Mouse (Mus musculus): ENCODE measurements around the gene Ak1. TPM values are rescaled to one million over a fixed set of nuclear protein-coding genes. Genes with fewer than 3 reads are reported as not detected.
A peak's percentile ranks its signal among the peaks of the same experiment; 100 is the strongest.

The Ak1 gene
- polyA plus RNA-seq, 1 experiment = 154 TPM

DNA sequence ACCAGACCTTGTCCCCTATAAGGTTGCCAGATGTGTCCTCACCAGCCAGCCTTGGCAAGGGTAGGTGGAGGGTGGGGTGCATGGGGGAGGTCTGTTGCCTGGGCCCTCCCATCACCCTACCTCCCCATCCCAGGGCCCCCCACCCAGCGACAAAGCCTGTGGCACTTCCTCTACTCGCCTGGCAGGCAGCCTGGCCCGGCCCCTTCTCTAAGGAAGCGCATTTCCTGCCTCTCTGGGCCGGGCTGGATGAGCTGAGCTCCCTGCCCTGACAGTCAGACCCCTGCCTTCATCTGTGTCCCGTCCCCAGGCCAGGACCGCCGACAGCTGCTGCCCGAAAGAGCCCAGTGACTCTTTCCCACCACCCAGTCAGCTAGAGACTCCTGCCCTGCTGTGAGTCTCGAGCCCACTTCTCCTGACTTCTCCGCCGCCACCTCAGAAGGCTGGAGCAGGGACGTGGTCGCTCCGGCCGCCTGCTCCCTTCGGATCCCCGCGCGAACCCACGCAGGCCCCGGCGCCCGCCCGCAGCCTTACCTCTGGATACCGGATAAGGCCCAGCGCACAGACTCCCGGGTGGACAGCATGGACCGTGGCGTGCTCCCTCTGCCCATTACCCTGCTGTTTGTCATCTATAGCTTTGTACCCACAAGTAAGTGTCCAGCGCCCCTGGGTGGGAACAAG is 25.0 kb downstream of the Ak1 start, which contains the start of gene Eng:
Eng (plus strand) TSS at position 217 of the 678 bp plus-strand sequence.
- no peak for DNase-seq (ENCODE audit: extremely low spot score in 1 of 2, low spot score in 1 of 2)

DNA sequence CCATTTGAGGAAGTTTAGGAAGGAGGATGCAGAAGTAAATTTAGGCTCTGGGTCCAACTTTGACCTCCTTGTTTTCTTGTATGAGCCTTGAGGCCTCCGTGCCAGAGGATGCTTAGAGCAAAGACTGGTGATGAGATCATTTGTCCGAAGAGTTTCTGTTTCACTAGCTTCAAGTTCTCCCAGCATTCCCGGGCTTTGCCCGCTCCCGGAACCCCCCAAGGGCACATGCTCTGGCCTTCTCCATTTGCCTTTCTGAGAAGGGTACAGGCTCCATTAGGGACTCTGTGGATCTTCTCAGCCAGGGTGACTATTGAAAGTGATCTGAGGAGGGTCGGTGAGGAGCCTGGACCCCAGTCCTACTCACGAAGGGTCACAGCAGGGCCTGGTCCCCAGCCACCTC is 25.8 kb downstream of the Ak1 start:
- no peak for DNase-seq (ENCODE audit: extremely low spot score in 1 of 2, low spot score in 1 of 2)

DNA sequence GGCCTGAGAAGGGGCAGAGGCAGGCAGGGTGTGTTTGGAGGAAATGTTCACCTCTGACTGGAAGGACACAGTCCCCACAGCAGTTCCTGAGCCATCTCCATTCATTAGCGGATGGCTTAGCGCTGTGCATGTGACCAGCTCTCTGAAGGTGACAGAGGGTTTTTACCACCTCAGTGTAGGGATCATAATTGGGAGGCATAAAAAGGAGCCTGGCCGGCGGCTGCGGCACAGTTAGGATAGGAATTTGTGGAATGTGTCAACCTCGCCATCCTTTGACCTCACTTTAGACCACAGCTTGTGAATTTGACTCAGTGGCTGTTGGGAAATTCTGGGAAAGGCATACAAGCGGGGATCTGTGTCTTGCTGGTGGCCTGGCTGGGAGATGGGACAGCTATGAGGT is 32.2 kb downstream of the Ak1 start:
- no peak for DNase-seq (ENCODE audit: extremely low spot score in 1 of 2, low spot score in 1 of 2)

DNA sequence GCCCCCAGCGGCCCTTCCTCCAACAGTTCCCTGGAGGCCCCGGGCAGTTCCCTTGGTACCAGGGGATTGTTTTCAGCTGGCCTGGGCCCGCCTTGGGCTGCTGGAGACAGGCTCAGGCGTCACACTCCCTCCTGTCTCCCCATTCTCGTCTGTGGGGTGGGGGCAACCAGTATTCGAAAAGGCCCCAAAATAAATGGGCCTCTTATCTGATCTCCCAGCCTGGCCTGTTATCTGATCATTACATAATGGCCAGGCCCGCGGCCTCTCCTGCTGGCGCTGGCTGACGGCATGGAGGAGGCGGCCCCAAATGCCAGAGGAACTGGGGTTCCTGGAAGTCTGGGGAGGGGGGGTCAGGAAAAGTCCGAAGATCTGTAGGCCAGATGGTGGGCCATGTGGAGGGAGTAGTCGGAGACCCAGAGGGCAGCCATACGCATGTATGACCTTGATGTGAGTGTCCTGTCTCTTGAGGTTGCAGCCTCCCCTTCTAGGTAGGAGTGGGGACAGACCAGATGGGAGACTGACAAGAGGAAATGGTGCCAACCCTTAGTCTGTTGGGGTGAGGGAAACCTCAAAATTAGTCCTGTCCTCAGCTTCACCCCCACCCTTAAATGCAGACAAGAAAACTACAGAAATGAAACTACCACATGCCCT is 33.3 kb downstream of the Ak1 start:
- DNase-seq (ENCODE audit: extremely low spot score in 1 of 2, low spot score in 1 of 2) = no peak

DNA sequence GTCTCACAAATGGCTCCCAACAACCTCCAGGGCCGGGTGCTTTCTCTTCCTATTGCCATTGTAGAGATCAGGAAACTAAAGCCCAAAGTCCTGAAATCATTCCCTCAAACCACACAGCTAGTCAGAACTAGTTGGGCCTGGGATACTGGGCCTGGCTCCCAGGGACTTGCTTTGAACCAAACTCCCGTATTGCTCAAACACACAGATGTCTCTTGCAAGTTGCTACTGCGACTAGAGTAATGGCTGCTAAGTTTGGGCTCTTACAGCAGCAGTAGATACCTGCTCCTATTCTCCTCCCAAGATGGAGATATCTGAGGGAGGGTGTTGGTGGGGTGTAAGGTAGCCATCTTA is 33.8 kb downstream of the Ak1 start:
- no peak for DNase-seq (ENCODE audit: extremely low spot score in 1 of 2, low spot score in 1 of 2)

DNA sequence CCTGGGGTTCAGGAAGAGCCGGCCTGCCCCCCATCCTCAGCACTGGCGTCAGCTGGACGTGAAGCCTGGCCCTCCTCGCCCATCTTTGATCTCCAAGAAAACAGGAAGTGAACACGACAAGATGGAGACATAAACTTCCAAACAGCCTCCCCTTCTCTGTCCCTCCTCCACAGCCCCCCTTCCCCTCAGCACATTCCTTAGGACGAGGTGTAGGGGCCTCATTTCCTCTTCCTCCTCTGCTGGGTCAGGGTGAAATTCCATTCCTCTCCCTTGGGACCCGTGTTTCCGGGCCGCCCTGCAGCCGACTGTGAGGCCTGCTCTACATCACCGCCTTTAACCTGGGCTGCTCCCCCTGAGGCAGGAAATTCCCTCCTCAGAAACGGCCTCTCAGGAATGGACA is 34.3 kb downstream of the Ak1 start:
- no peak for DNase-seq (ENCODE audit: extremely low spot score in 1 of 2, low spot score in 1 of 2)

DNA sequence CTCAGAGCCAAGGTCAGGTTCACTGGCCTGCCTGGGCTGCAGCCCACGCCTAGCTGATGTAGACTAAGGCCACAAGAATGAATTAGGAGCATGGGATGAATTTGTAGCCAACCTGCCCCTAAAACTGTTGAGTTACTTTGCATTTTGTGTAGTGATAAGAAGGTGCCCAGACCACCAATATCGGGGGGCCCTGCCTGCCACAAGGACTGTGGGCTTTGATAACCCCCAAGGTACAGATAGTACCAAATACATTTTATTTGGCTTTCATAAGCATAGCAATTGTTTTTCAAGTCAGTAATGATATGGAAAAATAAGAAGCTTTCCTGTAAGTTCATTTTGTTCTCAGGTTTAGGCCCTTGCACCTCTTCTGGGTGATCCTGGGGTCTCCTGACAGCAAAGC is 37.3 kb downstream of the Ak1 start:
- DNase-seq (ENCODE audit: extremely low spot score in 1 of 2, low spot score in 1 of 2) = no peak

DNA sequence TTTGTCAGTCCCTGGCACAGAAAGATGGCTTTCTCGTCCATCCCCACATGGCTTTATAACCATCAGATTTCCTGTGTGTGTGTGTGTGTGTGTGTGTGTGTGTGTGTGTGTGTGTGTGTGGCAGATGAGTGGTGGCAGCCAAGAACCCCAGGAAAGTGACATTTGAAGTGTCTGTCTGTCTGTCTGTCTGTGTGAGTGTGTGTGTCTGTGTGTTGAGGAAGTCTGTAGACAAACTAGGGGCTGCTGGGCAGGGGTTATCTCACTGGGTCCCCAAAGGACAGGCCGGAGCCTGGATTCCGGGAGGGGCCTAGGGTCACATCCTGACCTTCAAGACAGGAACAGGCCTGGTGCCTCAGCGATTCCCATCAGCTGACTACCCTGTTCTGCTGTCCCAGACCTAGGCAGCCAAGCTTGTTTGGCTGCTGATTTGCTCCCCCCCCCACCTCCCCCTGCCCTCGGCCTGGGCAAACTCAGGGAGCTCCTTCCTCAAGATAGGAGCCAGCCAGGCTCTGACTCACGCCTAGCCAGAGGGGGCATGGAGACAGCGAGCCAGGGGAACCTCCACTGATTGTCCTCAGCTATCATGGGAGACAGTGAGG is 40.0 kb downstream of the Ak1 start:
- no peak for DNase-seq (ENCODE audit: extremely low spot score in 1 of 2, low spot score in 1 of 2)

DNA sequence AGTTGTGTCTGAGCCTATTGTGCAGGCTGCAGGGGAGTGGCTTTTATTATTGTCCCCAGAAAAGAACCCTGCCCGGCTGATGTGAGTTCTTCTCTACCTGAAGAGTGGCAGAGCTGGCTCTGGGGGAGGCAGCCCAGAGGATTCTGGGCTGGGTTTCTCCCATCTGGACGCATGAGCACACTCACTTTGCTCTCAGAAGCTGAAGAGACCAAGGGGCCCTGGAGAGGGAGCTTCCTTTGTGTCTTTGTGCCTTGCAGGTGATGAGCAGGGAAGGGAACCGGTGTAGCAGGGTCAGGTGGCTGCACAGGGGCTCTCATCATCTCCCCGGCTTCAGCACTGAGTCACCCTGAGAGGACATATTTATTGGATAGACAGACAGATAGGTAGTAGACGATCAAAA is 40.7 kb downstream of the Ak1 start:
- no peak for DNase-seq (ENCODE audit: extremely low spot score in 1 of 2, low spot score in 1 of 2)

DNA sequence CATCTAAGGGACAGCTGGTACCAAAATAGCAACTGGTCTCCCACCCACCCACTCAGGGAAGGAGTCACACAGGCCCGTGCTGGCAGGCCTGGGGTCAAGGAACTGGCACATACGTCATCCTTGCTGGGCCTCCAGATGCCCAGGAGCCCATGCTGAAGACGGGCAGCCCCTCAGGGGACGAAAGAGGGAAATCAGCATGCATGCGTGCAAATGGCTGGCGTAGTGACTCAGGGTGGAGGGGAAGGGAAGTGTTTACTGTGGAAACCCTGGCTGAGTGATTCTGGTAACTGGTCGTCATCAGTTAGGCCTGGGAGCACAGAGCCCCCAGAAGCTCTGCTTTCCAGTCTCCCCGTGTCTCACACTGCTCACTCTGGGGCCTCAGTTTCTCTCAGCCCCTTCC is 43.8 kb downstream of the Ak1 start:
- DNase-seq (ENCODE audit: extremely low spot score in 1 of 2, low spot score in 1 of 2) = no peak

DNA sequence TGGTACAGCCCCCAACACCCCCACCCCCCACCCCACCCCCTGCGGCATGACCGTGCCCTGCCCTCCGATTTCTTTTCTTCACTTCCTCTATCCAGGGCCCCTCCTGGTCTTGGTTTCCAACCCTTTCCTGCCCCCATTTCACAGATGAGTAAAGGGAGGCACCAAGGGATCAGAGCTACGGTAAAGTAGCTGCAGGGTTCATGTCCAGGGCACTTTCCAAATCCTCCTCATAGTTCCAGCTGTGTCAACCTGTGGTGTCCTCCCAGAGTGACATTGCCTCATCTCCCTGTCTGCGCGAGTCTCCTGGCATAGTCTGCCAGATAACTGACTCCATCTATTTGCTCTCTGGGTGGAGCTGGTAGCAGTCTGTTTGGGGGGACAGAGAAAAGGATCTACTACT is 44.3 kb downstream of the Ak1 start:
- DNase-seq (ENCODE audit: extremely low spot score in 1 of 2, low spot score in 1 of 2) = no peak

DNA sequence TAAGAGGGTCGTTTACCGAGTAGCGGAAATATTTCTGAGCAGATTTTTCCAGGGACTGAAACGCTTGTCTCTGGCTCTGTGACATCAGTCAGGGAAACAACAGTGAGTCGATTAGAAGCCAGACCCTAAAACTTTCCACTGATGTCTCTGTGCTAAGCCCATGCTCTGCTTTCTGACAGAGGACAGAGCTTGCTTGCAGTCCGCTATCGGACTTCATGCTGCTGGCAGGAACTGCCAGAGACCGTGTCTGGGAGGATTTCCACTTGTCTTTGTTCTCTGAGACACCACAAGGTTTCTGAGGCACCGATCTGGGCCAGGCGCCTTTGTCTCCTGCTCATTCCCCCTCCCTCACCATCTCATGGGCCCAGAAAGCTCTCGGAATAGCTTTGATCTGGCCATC is 46.2 kb downstream of the Ak1 start:
- no peak for DNase-seq (ENCODE audit: extremely low spot score in 1 of 2, low spot score in 1 of 2)

DNA sequence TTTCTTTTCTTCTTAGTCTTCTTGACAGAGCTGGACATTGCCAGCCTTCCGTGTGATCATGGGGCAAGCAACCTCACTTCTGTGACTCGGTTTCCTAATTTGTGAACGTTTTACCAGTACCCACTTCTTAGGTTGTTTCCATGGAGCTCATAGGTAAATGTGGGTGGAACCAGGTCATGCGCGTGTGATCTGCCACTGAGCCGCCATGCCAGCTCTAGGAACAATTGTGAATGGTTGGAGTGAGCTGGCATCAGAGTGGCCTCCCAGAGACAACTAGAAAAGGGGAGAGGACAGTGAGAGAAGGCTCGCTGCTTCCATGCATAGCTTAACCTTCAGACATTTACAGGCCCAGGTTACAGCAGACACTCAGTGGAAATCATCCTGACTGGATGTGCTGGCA is 46.6 kb downstream of the Ak1 start:
- no peak for DNase-seq (ENCODE audit: extremely low spot score in 1 of 2, low spot score in 1 of 2)

DNA sequence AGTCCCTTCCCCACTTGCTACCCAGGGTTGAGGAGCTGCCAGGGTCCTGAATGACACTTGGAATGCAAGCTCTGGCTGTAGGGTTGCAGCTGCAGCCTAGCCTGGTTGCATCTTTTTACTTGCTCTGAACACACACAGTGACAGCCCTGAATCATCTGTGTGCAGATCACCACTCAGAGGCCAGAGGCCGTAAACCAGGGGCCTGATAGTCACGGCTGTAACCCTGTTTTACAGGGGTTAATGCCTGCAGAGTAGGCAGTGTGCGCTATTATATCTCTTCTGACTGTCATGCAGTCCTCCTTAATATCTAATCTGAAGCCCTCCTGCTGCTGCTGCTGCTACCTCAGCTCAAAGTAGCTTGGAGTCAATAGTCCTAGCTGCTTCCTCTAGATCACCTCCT is 48.3 kb downstream of the Ak1 start:
- no peak for DNase-seq (ENCODE audit: extremely low spot score in 1 of 2, low spot score in 1 of 2)

DNA sequence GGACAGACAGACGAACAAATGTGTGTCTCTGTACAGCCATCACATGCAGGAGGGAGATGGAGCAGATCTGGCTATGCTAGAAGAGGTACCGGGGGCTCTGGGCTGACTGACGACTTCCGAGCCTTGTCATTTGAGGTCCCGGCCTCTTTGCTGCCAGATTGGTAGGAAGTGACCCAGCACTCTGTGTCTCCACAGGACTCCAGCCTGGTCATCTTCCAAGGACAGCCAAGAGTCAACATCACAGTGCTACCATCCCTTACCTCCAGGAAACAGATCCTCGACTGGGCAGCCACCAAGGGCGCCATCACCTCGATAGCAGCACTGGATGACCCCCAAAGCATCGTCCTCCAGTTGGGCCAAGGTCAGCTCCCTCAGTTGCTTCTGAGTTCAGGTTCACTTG is 49.6 kb downstream of the Ak1 start:
- no peak for DNase-seq (ENCODE audit: extremely low spot score in 1 of 2, low spot score in 1 of 2)

DNA sequence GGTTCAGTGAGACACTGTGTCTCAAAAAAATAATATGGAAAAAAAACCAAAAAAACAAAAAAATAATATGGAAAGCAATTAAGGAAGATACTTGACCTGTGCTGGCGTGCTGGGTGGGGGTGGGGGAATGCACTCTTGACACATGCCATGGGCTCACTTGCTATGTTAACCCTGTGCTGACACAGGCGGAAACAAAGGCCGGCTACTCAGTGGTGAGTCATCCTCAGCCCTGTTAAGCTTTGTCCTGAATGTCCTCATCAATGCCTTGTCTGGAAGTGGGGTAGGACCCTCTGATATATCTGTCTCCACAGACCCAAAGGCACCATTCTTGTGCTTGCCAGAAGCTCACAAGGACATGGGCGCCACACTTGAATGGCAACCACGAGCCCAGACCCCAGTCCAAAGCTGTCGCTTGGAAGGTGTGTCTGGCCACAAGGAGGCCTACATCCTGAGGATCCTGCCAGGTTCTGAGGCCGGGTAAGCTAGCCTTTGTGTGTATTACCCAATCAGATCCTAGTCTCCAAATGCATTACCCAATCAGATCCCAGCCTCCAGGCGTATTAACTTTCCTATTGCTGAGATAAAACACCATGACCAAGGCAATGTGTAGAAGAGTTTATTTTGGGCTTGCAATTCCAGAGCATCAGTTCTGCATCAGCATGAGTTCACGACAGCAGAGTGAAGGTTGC is 50.5 kb downstream of the Ak1 start:
- DNase-seq (ENCODE audit: extremely low spot score in 1 of 2, low spot score in 1 of 2) = no peak

DNA sequence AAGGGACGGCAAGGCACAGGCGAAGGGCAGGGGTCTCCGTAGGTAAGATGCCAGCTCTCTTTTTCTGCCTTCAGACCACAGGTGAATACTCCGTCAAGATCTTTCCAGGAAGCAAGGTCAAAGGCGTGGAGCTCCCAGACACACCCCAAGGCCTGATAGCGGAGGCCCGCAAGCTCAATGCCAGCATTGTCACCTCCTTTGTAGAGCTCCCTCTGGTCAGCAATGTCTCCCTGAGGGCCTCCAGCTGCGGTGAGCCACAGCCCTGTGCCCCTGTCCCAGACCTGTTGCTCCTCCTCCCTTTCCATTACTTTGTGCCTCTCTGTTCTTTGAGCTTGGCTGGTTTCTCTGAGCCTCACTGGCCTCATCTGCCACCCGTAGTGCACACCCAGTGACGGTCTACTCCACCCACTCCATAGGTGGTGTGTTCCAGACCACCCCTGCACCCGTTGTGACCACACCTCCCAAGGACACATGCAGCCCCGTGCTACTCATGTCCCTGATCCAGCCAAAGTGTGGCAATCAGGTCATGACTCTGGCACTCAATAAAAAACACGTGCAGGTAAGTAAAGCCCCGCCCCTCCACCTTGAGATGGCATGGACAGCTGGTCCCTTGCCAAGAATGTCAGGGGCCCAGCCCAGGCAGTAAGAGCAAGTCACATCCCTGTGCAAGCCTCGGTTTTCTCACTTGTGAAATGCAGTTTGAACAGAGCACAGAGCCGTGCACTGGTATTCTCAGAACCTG is 51.8 kb downstream of the Ak1 start:
- no peak for DNase-seq (ENCODE audit: extremely low spot score in 1 of 2, low spot score in 1 of 2)

DNA sequence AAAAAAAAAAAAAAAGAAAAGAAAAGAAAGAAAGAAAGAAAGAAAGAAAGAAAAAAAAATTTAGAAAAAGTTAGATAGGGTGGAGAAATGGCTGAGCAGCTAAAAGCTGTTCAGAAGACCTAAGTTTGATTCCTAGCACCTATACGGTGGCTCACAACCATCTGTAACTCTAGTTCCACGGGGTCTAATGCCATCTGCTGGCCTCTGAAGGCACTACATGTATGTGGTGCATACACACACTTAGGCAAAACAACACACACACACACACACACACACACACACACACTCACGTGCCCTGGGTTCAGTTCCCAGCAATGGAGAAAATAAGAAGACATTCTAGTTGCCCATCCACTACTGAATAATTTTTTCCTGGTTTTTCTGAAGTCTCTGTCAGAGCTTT is 55.3 kb downstream of the Ak1 start:
- DNase-seq (ENCODE audit: extremely low spot score in 1 of 2, low spot score in 1 of 2) = no peak

DNA sequence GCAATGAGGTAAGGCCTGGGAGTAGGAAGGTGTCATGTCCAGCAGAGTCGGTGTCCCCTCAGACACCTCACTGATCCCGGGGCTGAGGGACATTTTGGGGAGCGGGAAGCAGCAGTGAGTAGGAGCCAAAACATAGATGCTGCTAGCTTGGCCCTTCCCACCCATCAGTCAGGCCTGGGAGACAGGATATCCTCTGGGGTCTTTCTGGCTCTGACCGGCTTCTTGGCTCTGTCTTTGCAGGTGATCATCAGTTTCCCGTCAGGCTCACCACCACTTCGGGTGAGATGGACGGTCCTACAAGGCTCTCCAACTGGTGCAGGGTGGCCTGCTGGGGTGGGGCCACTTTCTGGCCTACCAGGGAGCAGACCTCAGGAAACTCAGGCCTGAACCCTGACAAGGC is 56.1 kb downstream of the Ak1 start:
- no peak for DNase-seq (ENCODE audit: extremely low spot score in 1 of 2, low spot score in 1 of 2)

DNA sequence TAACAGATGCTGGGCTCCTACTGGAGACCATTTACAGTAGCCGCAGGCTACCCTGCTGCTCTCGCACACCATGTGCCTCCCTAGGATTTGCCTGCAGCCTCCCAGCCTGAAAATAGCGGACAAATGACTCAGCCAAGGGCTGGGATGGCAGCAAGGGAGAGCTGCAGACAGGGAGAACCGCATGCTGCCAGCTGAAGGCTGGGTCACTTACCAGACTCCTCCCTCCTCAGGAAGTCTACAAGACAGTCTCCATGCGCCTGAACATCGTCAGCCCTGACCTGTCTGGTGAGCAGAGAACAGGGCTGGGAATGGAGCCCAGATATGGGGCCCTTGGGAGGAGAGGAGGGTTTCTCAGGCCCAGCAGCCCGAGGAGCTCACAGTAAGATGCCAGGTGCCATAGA is 58.5 kb downstream of the Ak1 start:
- DNase-seq (ENCODE audit: extremely low spot score in 1 of 2, low spot score in 1 of 2) = peak; percentile 39 to 71
